Mouse (Mus musculus): ENCODE data around the gene Olfr307.
"Not testable (repeated sequence)": the region's sequence is repeated elsewhere in the genome, so short reads cannot be mapped to it uniquely, and the experiment has no call there.

The Olfr307 gene

DNA sequence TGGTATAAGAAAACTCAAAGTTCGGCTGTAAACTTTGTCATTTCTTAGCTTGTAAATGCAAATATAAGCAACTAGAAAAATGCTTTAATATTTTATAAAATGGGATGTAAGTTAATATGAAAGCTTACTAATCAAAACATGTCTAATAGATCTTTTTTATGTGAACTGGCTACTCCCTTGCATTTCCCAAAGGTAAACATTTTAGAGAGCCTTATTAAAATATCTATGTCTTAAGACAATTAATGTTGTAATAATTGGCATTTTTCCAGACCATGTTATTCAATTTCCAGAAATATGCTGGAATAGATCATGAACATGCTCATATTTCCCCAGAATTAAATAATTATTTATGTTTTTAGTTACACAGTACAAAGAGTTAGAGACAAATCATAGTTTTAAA, at the start of gene Olfr307:
Olfr307 (minus strand) TSS at position 101 of the 400 bp plus-strand sequence.
- no peak for DNase-seq (ENCODE audit: extremely low spot score, low spot score)

DNA sequence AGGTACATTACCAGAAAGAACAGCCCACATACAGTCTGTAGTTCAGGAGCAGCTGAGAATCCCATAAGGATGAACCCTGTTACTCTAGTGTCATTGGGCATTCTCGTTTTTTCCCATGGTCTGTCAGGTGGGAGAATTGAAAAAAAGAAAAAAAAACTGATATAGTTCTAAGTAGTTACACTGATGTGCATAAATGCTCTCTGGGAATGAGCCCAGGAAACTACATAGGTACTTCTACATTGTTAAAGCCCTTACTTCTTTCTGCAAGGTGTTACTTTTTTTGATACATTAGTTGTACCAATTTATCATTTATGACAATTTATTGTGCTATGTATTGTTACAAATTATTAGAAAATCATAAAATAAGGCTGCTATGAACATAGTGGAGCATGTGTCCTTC, 49.2 kb upstream of the Olfr307 start, which contains the start of gene Olfr304:
Olfr304 (minus strand) TSS at position 101 of the 400 bp plus-strand sequence.
- no peak for DNase-seq (ENCODE audit: extremely low spot score, low spot score)

DNA sequence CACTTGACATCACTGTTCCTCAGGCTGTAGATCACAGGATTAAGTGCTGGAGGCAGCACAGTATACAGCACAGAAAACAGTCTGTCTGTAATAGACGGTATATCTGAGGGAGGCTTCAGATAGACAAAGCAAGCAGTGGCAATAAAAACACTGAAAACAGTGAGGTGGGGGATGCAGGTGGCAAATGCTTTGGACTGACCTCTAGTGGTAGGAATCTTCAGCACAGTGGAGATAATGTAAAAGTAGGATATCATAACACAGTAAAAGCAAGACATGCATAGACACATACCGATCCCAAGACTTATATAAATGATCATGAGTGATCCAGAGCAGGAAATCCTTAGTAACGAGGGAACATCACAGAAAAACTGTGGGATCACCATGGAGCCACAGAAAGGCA, 48.4 kb upstream of the Olfr307 start:
- no peak for DNase-seq (ENCODE audit: extremely low spot score, low spot score)

DNA sequence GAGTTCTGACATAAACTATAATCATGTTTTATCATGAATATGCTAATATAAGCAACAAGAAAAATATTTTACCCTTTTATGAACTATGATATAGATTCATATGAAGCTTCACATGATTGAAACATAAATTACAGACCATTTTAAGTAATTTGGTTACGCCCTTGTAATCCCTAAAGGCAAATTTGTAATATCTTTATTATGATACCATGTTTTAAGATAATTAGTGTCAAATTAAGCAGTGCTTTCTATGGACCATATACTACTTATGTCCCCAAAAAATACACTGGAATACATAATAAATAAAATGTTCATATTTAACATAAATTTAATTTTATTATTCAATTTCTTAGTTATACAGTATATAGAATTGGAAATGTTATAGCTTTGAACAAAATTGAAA, 29.4 kb upstream of the Olfr307 start, which contains the start of gene Olfr305:
Olfr305 (minus strand) TSS at position 101 of the 400 bp plus-strand sequence.
- no peak for DNase-seq (ENCODE audit: extremely low spot score, low spot score)

DNA sequence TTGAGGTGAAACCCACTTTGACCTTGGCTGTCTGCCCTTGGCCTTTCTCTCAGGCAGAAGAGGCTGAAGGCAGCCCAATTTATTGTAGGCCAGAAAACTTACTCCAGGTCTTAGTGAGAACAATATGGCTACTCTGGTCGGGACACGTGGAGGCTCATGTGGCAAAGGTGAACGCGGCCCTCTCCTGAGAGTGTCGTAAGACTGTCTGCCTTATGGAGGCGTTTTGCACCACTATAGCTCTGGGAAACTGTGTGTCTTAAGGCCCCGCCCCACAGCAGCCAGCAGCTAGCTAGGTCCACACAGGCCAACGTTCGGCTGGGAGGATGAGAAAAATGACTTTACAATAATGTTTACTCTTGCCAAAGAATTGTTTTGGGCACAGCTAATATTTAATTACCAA, 8.9 kb upstream of the Olfr307 start:
- DNase-seq (ENCODE audit: extremely low spot score, low spot score), result not testable (repeated sequence)

DNA sequence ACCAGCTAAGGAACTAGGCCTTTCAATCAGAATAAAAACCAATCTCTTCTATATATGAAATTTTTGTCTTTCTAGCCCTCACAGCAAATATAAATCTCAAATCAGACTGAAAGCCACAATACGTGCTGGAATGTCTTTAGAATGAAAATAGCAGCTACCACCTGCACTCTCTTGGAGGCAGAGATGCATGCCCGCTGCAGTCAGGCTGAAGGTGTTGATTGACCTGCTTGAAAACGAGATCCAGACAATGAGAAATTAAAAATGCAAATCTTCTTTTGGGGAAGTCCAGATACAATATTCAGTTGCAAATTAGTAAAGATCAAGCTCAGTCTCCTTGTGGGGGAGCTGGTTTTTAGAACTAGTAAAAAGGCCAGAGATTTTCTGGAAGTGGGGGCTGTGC, 6.9 kb upstream of the Olfr307 start:
- no peak for DNase-seq (ENCODE audit: extremely low spot score, low spot score)

DNA sequence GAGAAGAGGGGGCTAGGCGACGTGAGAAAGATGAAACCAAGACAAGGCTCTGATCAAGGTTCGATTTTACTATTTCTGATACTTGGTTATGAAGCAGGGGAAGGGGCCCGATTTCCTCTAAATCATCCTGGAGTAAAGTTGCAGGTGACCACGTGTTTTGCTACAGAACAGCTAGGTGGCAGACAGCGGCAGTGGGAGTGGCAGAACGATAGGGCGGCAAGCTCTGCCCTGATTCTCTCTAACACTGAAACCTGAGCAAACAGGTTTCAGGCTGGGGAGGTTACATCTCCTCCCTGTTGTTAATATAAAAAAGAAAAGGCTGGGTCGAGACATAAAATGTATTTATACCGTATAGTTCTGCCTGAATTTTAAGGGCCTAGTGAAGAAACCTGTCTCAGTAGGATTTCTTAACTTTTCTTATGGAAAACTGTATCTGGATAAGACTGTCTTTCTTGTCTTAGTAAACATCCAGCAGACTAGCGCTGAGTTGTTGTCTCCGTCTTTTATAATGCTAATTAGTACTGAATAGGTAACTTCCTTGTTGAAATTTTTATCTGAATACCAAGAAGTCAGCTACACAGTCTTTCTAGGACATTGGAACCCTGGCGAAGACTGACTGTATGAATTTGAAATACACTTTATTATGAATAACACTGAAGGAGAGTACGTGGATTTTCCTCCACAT, 5.6 kb upstream of the Olfr307 start:
- no peak for DNase-seq (ENCODE audit: extremely low spot score, low spot score)

DNA sequence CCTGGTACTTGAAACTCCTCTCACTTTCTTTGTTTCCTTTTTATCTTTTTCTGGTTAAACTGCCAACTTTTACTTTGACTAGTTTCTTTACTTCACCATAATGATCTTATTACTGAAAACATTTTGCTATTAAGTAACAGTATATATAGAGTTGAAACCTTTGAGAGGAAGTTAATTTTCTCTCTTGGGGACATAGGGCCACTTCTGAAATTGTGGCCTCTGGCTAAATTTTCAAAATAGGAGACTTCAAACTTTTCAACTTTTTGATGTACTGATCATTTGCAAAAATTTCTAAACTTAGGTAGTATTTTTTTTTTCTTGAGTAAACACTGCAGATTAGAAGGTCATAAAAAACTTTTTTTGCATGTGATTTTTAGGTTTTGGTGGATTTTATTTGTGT, 11.9 kb downstream of the Olfr307 start, which contains the start of gene Olfr308:
Olfr308 (minus strand) TSS at position 101 of the 400 bp plus-strand sequence.
- no peak for DNase-seq (ENCODE audit: extremely low spot score, low spot score)

DNA sequence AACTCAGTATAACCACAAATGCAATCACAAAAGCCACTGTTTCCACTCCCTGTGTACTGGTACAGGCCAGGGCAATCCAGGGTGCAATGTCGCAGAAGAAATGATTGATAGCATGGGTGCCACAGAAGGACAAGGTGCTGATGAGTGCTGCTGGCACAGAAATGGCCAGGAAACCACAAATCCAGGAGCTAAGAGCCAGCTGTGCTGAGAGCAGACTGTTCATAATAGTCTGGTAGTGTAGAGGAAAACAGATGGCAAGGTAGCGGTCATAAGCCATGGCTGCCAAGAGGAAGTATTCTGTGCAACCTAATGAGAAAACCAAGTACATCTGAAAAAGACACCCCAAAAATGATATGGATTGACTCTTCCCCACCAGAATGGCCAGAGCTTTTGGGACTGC, 16.1 kb downstream of the Olfr307 start:
- DNase-seq (ENCODE audit: extremely low spot score, low spot score), result no peak

DNA sequence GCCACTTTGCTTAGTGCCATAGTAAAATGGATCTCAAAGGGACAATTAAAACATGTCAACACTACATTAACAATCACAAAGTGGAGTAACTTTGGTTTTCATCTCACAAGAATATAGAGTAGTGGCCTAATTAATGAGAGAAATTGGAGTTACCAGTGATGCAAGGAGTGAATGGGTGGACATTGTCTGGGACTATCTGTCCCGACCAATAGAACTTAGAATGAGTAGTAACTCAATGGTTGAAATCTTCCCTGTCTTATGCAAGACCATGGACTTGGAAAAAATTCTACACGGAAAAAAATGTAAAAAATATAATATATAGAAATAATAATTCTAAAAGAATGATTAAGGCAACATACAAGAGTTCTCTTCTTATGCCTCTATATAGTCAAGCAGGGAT, 23.8 kb downstream of the Olfr307 start, which contains the start of gene Olfr309:
Olfr309 (minus strand) TSS at position 101 of the 400 bp plus-strand sequence.
- no peak for DNase-seq (ENCODE audit: extremely low spot score, low spot score)

Measured in neural tube, embryonic 10.5 days (tissue).